Mouse (Mus musculus) thymus, postnatal 25 days (tissue): ENCODE results near the gene Gpr61.

Experiments
- DNase-seq: peaks from one replicate; pipeline ENCODE4 v3.0.0; 2022

Gpr61 gene

DNA sequence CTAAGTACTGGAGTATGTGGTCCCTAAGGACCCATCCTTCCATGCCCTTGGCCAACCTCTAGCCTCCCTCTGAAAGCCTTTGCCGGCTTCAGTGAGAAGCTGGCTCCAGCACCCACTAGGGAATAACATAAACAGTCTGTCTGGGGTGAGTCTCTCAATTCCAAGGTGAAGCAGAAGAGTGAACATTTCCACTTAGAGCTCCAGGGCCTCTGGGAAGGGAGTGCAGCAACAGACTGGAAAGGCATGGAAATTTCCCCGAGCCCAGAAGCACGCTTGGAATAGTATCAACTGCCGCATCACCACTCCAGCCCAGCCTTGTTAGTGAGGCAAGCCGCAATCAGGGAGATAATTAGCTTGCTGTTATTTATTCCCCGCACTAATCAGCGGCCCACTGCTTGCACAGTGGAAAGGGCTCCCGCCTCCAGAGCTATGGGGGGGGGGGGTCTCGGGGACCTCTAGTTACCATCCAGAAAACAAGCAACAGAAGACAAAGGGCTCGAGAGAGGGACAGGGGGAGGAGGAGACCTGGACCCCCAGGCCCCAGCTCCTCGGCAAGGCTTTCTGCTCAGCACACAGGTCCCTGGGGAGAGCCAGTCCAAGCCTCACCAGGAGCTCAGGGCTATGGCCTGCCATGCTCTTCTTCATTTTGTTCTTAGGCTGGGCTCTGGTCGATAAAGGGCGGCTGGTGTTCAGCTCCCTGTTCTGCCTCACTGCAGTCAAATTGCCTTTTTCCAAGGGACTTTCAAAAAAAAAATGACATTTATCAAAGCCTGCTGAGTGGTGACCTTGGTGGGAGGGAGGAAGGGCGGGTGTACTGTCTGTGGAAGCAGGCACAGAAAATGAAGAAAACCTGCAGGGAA lies 20.2 kb upstream of the Gpr61 start:
- no peak for DNase-seq

DNA sequence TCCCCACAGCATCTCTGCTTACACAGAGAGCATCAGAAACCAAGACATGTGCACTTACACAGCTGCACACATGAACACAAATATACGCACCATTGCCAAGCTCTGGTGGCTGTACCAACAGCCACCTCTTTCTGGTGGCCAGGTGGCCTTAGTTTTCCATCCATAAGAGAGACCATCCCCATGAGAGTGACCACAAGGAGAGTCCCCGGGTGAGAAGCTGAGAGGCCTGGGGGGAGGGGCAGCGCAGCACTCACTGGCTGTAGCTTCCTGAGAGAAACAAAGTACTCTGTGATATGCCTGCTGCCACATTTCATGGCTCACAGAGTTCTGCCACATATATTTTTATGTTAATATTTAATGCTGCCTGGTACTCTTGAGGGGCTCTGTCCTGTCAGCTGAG lies 14.5 kb upstream of the Gpr61 start:
- DNase-seq = no peak

DNA sequence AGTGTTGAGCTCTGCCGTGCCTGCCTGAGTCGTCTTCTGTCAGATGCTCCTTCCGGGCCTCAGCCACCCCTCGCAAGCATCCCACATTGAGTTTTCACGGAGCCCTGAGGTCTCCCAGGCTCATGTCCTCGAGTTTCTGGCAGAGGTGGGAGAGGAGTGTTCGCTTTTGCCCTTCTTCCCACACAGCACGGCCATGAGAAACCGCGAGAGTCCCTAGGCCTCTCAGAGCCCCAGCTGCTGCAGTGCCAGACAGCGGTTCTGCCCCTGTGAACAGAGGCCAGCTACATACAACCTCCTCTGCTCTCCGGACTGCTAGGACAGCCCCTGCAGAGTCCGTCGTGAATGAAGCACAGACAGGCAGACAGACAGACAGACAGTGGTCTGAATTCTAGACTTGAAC lies 12.8 kb upstream of the Gpr61 start:
- DNase-seq = no peak

DNA sequence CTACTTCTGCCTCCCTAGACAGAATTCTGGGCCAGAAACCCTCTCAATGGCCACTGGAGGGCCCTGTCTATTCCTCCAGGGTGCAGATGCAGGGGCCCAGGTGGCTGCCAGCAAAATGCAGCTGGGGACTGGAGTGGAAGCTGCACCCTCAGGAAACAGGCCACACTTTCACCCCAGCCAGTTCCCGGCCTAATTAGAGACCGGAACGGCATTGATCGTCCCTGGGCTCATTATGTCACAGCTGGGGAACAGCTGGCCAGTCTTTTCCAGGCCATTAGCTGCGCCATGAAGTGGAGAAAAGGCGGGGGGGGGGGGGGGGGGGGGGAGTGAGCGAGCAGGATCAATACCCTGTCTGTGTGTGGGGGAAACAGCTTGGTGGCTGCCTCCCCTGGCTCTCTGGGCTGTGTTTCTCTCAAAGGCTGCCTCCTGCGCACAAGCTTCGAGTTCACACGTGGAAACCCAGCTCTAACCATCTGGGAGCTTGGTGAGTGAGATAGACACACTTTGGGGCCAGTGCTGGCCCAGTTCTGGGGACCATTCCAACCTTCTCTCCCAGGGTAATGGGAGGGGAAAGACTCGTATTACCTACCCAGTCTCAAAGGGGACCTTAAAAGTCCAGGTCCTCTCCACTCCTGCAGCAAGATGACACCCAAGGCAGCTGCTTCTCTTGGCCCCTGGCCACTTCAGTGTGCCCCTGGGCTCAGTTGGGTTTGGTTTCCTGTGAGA lies 12.0 kb upstream of the Gpr61 start:
- DNase-seq = peak; percentile 44

DNA sequence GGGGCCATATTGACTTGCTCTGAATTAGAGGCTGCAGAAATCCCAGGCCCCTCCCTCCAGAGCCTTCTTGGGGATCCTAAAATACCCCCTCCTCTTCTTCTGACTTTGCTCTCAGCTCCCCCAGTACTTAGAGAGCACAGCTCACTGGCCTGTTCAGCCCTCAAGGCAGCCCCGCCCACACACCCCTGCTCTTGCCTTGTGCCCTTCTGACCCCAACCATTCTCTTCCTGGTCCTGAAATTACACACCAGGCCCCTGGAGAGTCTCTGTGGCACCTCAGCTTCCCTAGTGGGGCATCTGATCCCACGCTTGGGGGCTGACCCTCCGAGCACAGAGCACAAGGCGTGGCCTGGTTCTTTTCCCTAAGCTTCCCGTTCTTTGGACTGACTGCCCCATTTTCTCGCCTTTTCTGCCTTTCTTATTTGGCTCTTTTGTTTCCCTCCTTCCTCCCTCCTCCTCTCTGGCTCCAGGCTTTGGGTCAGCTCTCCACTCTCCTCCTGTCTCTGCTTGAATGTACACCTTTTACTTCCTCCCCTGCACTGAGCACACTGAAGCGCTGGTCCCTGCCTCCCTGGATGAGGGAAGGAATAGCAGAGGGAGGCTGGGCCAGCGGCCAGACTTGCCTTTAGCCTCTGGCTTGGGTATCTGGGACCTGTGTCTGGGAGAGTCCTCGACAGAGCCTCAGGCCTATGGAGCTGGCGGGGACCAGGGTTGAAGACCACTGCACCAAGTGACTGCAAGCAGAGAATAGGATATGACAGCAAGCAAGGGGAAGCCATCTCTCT lies 11.0 kb upstream of the Gpr61 start:
- DNase-seq = no peak

DNA sequence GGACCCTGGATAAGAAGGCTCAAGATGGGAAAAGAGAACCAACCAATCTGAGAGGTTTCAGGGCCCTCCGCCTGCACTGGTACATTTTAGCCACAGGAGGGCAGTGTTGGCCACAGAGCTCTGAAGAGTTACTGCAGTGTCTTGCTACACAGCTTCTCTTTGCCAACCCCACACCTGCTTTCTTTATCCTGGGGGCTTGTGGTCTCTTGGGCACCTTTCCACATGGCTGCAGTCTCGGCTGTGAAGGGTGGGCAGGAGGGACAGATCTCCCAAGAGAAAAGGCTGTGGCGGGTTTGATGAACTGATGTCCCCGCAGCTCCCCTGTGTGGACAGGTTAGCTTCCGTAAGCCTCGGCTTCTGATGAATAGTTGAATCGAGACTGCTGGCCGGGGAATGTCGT lies 10.1 kb upstream of the Gpr61 start:
- DNase-seq = peak; percentile 80

DNA sequence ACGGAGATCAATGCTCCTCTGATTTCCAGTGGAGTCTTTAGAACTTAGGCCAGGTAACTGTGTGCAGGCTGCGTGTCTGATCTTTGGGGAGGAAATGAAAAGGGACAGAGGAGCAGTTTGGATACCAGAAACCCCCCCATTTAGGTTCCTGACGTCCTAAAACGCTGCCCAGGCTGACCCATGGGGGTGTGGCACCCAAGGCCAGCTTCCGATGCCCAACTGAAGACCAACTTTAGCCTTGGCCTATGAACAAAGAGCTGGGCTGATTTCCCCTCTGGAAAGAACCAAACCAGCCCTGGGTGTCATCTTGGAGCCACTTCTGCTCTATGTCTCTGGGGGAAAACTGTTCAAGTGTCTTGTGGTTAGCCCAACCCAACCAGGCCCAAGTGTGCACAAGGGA lies 9.4 kb upstream of the Gpr61 start:
- no peak for DNase-seq

DNA sequence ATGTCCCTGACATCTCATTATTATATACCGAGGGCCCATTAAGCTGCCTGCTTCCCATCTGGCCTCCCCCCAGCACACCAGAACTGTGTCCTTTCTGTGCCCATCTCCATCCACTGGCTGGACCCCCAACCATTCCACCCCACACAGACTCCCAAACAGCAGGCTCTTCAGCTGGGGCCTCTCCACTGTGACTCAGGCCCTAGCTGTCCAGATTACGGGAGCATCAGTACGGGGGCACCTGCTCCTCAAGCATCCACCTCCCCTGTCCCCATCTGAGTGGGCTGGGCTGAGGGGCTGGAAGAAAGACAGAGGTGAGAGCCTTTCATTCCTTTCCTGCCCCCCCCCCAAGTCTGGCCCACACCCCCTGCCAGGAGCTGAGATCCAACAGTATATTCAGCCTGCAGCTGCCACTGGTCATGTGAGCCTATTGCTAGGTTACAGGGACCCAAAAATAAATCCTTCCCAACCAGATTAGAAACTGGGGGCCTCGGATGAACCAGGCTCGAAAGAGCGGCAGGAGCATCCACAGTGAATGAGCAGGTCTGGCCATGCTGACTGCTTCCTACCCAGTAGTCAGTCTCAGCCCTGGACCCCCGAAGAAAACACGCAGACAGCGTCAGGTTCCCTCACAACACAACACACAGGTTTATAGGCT lies 3.8 kb upstream of the Gpr61 start:
- DNase-seq = no peak

DNA sequence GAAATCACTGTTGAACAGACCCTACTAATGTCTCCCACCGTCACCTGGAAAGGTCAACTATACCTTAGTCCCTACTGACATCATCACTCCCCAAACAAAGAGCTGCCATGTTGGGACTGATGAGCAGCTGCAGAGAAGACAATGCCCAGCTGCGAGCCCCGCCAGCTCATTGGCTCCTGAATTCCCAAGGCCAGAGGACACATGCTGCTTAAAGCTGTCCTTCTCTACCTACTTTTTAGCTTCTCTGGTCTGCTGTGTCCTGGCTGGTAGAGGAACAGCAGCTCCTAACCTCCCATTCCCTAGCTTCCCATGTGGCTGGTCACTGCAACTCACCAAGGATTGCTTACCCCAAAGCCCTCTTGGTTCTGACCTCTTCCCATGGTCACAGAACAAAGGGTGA lies 2.4 kb downstream of the Gpr61 start:
- no peak for DNase-seq

DNA sequence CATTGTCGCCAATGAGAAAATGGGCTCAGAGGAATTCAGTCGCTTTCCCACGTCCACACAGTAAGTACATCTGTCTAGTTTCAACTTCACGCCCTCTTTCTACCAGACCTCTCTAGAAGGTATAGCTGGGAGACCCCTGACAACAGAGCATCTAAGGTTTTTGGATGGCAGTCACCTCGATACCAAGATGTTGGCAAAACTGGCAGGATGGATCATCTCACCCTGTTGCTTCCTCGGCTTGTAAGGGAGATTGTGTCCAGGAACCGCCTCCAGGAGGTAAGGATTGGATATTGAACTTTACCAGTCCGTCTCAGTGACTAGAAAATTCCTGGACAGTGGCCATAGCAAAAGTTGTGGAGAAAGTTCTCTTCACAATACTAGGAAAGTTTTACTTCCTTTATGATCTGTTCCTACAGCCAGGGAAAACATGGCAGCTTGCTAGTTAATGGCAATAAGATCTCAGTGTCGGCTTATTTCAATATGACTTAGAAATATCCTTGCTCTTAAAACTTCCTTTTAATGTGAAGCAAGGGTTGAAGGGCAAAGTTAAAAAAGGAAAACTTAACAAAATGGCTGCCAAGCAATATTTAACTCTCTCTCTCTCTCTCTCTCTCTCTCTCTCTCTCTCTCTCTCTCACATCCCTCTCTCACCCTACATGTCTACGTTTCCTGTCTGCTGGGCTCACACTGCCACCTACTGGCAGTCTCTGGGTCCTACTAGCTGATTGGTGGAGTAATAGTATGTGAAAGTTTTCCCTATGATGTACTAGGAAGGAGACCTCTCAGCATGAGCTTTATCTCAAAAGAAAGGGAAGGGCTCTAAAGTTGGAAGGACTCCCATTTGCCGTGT lies 7.1 kb downstream of the Gpr61 start:
- DNase-seq = peak; percentile 92

DNA sequence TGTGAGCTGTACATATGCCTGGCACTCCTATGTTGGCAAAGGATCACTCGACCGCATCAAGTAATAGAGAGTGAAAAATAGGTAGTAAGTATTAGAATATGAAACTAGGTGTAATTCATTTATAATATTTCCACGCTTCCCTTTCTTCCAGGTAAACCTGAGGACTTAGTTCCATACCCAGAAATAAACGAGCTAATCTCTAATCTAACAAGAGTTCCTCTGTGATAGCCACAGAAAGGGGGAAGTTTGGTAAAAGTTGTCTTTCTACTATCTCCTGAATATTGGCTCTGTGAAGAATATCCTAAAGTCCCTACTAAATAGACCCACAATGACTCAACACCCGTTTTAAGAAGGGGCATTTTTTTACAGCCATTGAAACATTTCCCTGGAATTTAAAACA lies 8.0 kb downstream of the Gpr61 start:
- DNase-seq = no peak

DNA sequence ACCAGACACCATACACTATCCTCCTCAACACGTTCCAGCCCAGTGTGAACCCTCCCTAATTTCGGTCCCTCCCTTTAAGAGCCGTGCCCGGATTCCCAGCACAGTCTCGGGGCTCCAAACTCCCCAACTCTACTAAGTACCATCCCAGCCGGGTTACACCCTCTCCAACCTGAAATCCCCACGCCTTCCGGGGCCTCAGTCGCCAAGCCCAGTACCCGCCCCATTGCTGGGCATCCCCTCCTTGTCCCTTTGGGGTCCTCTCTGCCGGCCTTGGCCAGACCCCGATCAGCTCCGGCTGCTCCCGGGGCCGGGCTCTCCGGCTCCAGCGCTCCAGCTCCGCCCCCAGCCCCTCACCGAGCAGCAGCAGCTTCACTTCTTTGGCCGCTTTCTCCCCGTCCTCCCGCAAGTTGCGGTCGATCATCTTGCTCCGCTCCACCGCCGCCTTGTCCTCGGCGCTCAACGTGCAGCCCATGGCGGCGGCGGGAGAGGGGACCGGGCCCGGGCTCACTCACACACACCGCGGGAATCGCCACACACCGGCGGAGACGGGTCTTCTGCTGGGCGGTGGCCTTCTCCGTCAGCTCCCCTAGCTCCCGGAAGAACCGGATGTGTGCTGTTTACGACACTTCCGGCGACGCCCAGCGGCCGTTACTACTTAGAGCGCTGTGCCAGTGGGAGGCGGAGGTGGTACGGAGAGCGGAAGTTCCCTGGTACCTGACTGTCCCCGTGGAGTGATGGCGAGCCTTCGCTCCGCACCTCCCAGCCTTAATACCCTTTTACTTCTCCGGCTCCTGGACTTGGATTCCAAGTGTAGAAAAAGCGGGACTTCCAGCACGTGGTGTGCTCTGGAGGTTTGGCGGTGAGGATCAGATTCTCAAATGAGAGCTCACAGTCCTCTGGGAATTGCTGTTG lies 8.9 kb downstream of the Gpr61 start, which contains the start of gene Gnai3:
Gene Gnai3, minus strand, starts transcription at position 613 of the 912 bp plus-strand sequence.
- peak; percentile 92 for DNase-seq

DNA sequence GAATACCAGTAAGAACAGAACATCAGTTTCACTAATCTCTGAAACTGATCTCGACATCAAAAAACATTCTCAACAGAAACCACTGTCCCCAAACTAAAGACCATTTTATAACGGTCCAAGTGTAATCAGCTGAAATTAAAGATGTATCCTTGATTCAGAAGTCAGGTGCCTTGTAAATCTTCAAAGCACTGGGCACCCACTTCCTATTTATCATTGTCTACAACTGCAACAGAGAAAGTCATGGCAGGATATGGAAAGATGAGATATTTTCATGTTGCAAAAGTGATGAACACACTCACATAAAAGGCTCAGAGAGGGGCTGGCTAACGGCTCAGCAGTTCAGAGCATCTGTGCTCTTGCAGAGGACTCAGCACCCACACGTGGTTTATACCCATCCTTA lies 13.9 kb downstream of the Gpr61 start:
- DNase-seq = no peak

DNA sequence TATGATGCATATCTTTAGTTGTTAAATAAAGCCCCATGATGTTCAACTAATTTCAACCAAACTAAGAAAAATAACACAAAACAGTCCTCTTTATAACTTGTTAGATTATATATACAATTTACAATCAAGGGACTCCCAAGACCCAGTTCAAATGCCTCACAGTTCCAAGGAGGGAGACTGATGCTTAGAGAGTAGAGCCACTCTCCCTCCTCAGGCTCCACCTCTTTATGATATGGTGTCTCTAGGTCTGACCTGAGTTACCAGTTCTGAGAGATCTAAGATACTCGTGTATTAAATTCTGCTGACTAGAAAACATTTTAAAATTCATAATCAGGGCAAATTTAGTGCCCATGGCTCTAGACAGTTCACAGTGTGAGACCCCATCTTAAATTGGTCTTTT lies 15.6 kb downstream of the Gpr61 start:
- no peak for DNase-seq

DNA sequence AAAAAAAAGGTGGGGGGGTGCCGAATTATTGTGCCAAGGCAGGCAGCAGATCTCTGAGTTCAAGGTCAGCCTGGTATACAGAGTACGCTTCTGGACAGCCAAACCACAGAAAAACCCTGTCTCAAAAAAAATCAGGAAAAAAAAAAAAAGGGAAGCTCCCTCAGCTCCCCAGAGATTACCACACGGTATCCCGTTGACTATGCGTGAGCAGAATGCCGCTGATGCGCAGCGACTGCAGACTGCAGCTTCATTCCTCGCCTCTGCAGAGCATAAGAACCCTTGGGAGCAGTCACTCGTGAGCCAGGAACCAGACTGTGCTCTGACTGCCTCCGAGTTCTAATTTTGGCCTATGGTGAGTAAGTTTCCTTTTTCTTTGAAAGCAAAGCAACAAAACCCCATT lies 20.0 kb downstream of the Gpr61 start:
- no peak for DNase-seq

DNA sequence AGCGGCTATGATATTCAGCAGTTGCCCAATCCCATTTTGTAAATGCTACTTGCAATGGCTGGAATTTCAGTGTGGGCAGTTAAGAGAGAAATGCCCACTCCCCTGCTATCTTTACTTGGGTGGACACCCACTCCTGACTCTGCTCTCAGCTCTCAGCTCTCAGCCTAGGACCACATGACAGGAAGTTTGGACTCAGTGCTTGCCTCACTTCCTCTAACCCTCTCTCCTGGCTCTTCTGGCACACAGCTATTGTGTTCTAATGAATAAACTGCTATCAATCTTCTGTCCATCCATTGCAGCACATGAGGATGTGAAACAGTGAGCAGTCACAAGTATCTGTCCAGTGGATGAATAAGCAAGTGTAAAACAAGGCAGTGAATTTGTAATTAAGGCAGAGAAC lies 22.2 kb downstream of the Gpr61 start:
- DNase-seq = no peak

DNA sequence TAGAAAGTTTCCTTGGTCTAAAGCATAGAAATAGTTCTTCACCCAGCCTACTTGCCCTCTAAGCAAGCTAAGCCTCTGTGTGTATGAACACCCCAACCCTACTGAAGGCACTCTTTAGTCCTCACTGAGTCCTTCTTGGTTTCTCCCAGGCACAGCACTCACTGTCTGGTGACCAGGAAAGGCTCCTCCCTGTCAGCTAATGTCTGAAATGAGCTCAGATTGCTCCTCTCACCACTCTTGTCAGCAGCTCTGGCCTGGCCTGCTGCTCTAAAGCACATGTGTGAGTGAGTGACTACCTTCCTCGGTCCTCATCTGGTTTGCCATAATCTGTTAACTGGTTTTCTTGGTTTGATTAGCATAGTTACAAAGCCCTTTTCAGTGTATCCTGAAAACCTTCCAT lies 22.9 kb downstream of the Gpr61 start:
- DNase-seq = no peak

DNA sequence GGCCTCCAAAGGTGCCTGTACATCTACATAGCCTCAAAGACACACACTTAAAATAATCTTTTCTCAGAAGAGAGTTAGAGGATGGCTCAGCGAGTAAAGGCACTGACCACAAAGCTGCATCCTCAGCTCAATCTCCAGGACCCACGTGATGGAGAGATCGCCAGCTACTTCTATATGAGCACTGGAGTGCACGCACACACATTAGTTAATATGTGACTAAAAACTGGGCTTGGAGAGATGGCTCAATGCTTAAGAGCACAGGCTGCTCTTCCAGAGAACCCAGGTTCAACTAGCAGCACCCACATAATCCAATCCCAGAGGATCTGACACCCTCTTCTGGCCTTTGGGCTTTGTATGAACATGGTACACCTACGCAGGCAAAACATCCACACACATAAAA lies 23.5 kb downstream of the Gpr61 start:
- no peak for DNase-seq

DNA sequence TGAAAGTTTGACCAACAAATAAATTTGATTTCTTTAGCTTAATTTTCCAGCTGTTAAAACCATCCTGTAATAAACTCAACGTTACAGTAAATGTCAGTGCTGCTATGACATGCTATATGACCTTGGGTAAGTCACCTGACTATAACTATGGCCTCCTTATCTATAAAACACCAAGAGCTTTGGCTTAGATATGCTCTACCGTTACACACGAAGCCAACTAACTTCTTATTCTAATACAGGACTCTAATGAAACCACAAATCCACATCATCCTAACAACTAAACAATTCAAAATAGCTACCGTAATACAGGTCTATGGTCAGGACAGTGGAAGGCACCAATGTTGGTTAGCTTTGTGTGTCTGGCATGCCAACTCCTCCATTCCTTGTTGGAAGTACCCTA lies 24.9 kb downstream of the Gpr61 start:
- DNase-seq = no peak

DNA sequence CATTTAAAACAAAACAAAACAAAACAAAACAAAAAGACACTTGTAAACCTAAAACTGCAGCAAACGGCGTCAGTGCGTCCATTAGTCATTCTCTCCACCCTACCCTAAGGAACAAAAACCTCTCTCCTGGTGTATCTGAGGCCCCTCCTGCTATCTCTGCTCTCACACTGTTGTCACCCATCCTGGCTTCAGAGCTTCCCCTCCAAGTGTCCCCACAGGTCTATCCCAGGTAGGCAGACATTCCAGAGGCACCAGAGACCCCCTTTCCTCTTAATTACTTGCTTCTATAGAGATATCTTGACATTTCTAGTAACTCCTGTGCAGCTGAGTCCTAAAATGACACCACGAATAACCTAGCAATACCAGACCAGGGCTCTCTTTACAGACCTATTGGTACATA lies 25.3 kb downstream of the Gpr61 start:
- DNase-seq = no peak

DNA sequence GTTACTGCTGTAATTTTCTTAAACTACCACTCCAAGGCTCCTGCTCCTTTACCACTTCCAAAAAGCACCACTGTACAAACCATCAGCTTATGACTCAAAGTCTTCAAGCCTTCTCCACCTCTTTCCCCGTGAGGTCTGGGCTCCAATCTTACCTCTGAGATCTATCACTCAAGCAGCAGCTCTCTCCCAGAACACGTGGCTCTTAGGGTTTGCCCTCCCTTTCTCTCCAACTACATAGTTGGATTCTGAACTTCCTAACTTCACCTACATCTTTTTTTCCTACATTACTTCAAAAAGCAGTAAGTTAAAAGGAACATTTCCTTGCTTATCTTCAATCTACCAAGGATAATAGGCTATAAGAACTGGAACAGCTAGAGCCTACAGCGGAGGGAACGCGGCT lies 26.2 kb downstream of the Gpr61 start:
- no peak for DNase-seq
